Mouse (Mus musculus) midbrain, embryonic 14.5 days (tissue): Measurements from ENCODE around the gene Iqce. TPM values are rescaled to one million over a fixed set of nuclear protein-coding genes. Genes with fewer than 3 reads are reported as not detected.
A peak's percentile ranks its signal among the peaks of the same experiment; 100 is the strongest.

Experiments
- ATAC-seq: fragments of 200-750 bp; cut with Nextera tagmentation; 2 replicates; pipeline ENCODE4 v1.8.0; 2017; ENCODE audit warnings: moderate number of reproducible peaks, moderate library complexity; ENCODE audit not compliant: low FRiP score, low TSS enrichment
- DNase-seq: peaks from one replicate; pipeline ENCODE4 v3.0.0-alpha.2; 2015
- H3K27ac ChIP-seq: fragments of 300-500 bp; sonication (generic); replicated peaks from 2 replicates; pipeline ENCODE4 v1.5.1; 2014; ENCODE audit warnings: mild to moderate bottlenecking, low read depth, low read length, moderate library complexity
- H3K27me3 ChIP-seq: fragments of 300-500 bp; sonication (generic); 2 replicates; pipeline ENCODE4 v1.6.1; 2014; ENCODE audit warnings: low read length, control low read depth, mixed read lengths; ENCODE audit not compliant: control insufficient read depth, insufficient read depth
- H3K36me3 ChIP-seq: fragments of 300-500 bp; sonication (generic); 2 replicates; pipeline ENCODE4 v1.6.1; 2014; ENCODE audit warnings: low read length, control low read depth; ENCODE audit not compliant: control insufficient read depth, insufficient read depth
- H3K4me1 ChIP-seq: fragments of 300-500 bp; sonication (generic); 2 replicates; pipeline ENCODE4 v1.6.1; 2014; ENCODE audit warnings: mild to moderate bottlenecking, antibody characterized with exemption, low read length, control low read depth; ENCODE audit not compliant: control insufficient read depth, insufficient read depth
- H3K4me2 ChIP-seq: fragments of 300-500 bp; sonication (generic); 2 replicates; pipeline ENCODE4 v1.6.1; 2014; ENCODE audit warnings: mild to moderate bottlenecking, low read length, moderate library complexity
- H3K4me3 ChIP-seq: fragments of 300-500 bp; sonication (generic); replicated peaks from 2 replicates; pipeline ENCODE4 v1.5.1; 2014; ENCODE audit warnings: low read depth, low read length
- H3K9ac ChIP-seq: fragments of 300-500 bp; sonication (generic); replicated peaks from 2 replicates; pipeline ENCODE4 v1.6.1; 2014; ENCODE audit warnings: mild to moderate bottlenecking, low read length, moderate library complexity
- H3K9me3 ChIP-seq: fragments of 300-500 bp; sonication (generic); 2 replicates; pipeline ENCODE4 v1.6.1; 2016; ENCODE audit warnings: low read length, control low read depth, mixed read lengths; ENCODE audit not compliant: control insufficient read depth
- WGBS: fragments of 180-500 bp; shearing (Covaris S2); extraction: QIAGEN DNeasy Blood & Tissue Kit; methylation state at CpG from one replicate; pipeline ENCODE4 v1.1.7; 2014; 5-methylcytosine and 5-hydroxymethylcytosine counted together
- polyA plus RNA-seq: library from polyadenylated mRNA; unstranded; fragments of >200 nt; fragmentation: Nextera tagmentation; extraction: Ambion mirVana; gene quantifications from 2 replicates; pipeline ENCODE4 v1.2.1, GENCODE M21; 2014

Iqce gene
- polyA plus RNA-seq, 1 experiment from 2014 or later, result 25.0 TPM

- peak within 1 kb of the TSS; percentile 100 for H3K4me2 ChIP-seq
- H3K4me3 ChIP-seq, result peak within 1 kb of the TSS; percentile 99
- H3K27me3 ChIP-seq, result no peaks in the 10 kb centered on the region
- WGBS, result 1% methylated on average over 58 of the region's 62 CpGs
- H3K9ac ChIP-seq, result peak within 1 kb of the TSS; percentile 100
- peaks cover 42% of the 10 kb centered on the region for H3K4me1 ChIP-seq
- DNase-seq (no peak), ATAC-seq (peak; percentile 9; the same call in 1 of the 2 replicates)
- H3K9me3 ChIP-seq, result no peaks in the 10 kb centered on the region
- peak within 1 kb of the TSS; percentile 96 for H3K27ac ChIP-seq
- H3K36me3 ChIP-seq, result peaks cover 18% of the 10 kb centered on the region
Measured at GRCm38 (mm10) chr5:140648519-140649100, 53.6 kb downstream of the Iqce start, which contains the start of gene Ttyh3. Ttyh3 (minus strand) TSS chr5:140649031.

- 0% methylated on average over 13 of the region's 13 CpGs for WGBS
Measured at GRCm38 (mm10) chr5:140647821-140648518, 54.2 kb downstream of the Iqce start.

GRCm38 (mm10) chr5:140647031-140647760 is 55.0 kb downstream of the Iqce start:
- no peak for ATAC-seq
- peaks cover 20% of the 10 kb centered on the region for H3K36me3 ChIP-seq
- WGBS, result 23% methylated on average over 13 of the region's 13 CpGs
- peak overlapping the region; percentile 100 for H3K4me2 ChIP-seq
- H3K9me3 ChIP-seq, result no peaks in the 10 kb centered on the region
- peaks cover 44% of the 10 kb centered on the region for H3K4me1 ChIP-seq
- H3K9ac ChIP-seq, result peak overlapping the region; percentile 100
- H3K4me3 ChIP-seq, result peak overlapping the region; percentile 99
- H3K27me3 ChIP-seq, result no peaks in the 10 kb centered on the region
- peak overlapping the region; percentile 96 for H3K27ac ChIP-seq
- peak; percentile 53 for DNase-seq

More at GRCm38 (mm10) chr5:140647821-140648518, 54.2 kb downstream of the Iqce start:
- peak overlapping the region; percentile 96 for H3K27ac ChIP-seq
- H3K27me3 ChIP-seq, result no peaks in the 10 kb centered on the region
- peaks cover 20% of the 10 kb centered on the region for H3K36me3 ChIP-seq
- no peaks in the 10 kb centered on the region for H3K9me3 ChIP-seq
- peak overlapping the region; percentile 100 for H3K4me2 ChIP-seq
- H3K9ac ChIP-seq, result peak overlapping the region; percentile 100
- ATAC-seq, result peak; percentile 26; the same call in 1 of the 2 replicates
- peak; percentile 81 for DNase-seq
- peaks cover 42% of the 10 kb centered on the region for H3K4me1 ChIP-seq
- peak overlapping the region; percentile 99 for H3K4me3 ChIP-seq

- Histone ChIP-seq H3K4me3 (peak overlapping the region; percentile 99), H3K4me1 (peaks cover 49% of the 10 kb centered on the region), H3K27me3 (no peaks in the 10 kb centered on the region), H3K9ac (peak overlapping the region; percentile 100), H3K9me3 (no peaks in the 10 kb centered on the region), H3K27ac (peak overlapping the region; percentile 96), H3K4me2 (peak overlapping the region; percentile 100), H3K36me3 (peaks cover 20% of the 10 kb centered on the region)
- WGBS, result 87% methylated on average over 6 of the region's 6 CpGs
- DNase-seq (no peak), ATAC-seq (no peak)
Measured at GRCm38 (mm10) chr5:140646171-140646570, 56.0 kb downstream of the Iqce start.

GRCm38 (mm10) chr5:140645454-140645853 is 56.7 kb downstream of the Iqce start:
- H3K4me1 ChIP-seq, result peaks cover 49% of the 10 kb centered on the region
- H3K9ac ChIP-seq, result peak overlapping the region; percentile 100
- H3K9me3 ChIP-seq, result no peaks in the 10 kb centered on the region
- 0 out of 2 replicates have a peak overlapping the region, but pooled peaks have one; percentile 99 for H3K4me3 ChIP-seq
- DNase-seq (no peak), ATAC-seq (no peak)
- peak overlapping the region; percentile 100 for H3K4me2 ChIP-seq
- WGBS, result 80% methylated on average over 4 of the region's 4 CpGs
- H3K27ac ChIP-seq, result 0 out of 2 replicates have a peak overlapping the region, but pooled peaks have one; percentile 49
- peaks cover 20% of the 10 kb centered on the region for H3K36me3 ChIP-seq
- H3K27me3 ChIP-seq, result no peaks in the 10 kb centered on the region

GRCm38 (mm10) chr5:140644702-140645201 is 57.4 kb downstream of the Iqce start:
- H3K27me3 ChIP-seq, result no peaks in the 10 kb centered on the region
- H3K9me3 ChIP-seq, result no peaks in the 10 kb centered on the region
- WGBS, result 72% methylated on average over 15 of the region's 15 CpGs
- H3K4me2 ChIP-seq, result peak overlapping the region; percentile 100
- DNase-seq, result no peak
- peaks cover 44% of the 10 kb centered on the region for H3K4me1 ChIP-seq
- H3K9ac ChIP-seq, result 0 out of 2 replicates have a peak overlapping the region, but pooled peaks have one; percentile 9
- H3K27ac ChIP-seq, result peak overlapping the region; percentile 49
- peaks cover 25% of the 10 kb centered on the region for H3K36me3 ChIP-seq
- H3K4me3 ChIP-seq, result 0 out of 2 replicates have a peak overlapping the region, but pooled peaks have one; percentile 99
- ATAC-seq, result no peak

- Histone ChIP-seq H3K9ac (no peak overlapping the region), H3K4me2 (peak overlapping the region; percentile 100), H3K4me1 (peaks cover 39% of the 10 kb centered on the region), H3K4me3 (no peak overlapping the region), H3K27me3 (no peaks in the 10 kb centered on the region), H3K9me3 (no peaks in the 10 kb centered on the region), H3K36me3 (peaks cover 30% of the 10 kb centered on the region), H3K27ac (peak overlapping the region; percentile 49)
- no peak for DNase-seq
- WGBS, result 93% methylated on average over 6 of the region's 6 CpGs
- ATAC-seq, result no peak
Measured at GRCm38 (mm10) chr5:140644263-140644662, 57.9 kb downstream of the Iqce start.

- H3K4me2 ChIP-seq, result no peak overlapping the region
Measured at GRCm38 (mm10) chr5:140642076-140642475, 60.1 kb downstream of the Iqce start.

More at GRCm38 (mm10) chr5:140642076-140642475, 60.1 kb downstream of the Iqce start:
- H3K36me3 ChIP-seq, result peaks cover 51% of the 10 kb centered on the region
- H3K4me1 ChIP-seq, result peaks cover 39% of the 10 kb centered on the region
- DNase-seq (no peak), ATAC-seq (no peak)
- WGBS, result 80% methylated on average over 3 of the region's 3 CpGs
- H3K9ac ChIP-seq, result 0 out of 2 replicates have a peak overlapping the region, but pooled peaks have one; percentile 9
- H3K9me3 ChIP-seq, result no peaks in the 10 kb centered on the region
- H3K27ac ChIP-seq, result no peak overlapping the region
- H3K27me3 ChIP-seq, result no peaks in the 10 kb centered on the region
- H3K4me3 ChIP-seq, result no peak overlapping the region
